Mouse (Mus musculus): ENCODE results near the gene Adipoq. TPM values are rescaled to one million over a fixed set of nuclear protein-coding genes. Genes with fewer than 3 reads are reported as not detected.
"Not testable (repeated sequence)": the region's sequence is repeated elsewhere in the genome, so short reads cannot be mapped to it uniquely, and the experiment has no call there.

The Adipoq gene
- polyA plus RNA-seq, 1 experiment from 2014 or later, result not detected

GRCm38 (mm10) chr16:23170813-23171212 lies 24.5 kb downstream of the Adipoq start:
- no peak overlapping the region for H3K9ac ChIP-seq
- H3K36me3 ChIP-seq, result no peaks in the 10 kb centered on the region
- no peaks in the 10 kb centered on the region for H3K4me1 ChIP-seq
- ATAC-seq (replicated peaks; ENCODE audit: low FRiP score), result no peak
- H3K4me3 ChIP-seq (replicated peaks), result no peak overlapping the region
- H3K27ac ChIP-seq, result no peak overlapping the region
- WGBS, result 96% methylated on average over 3 of the region's 3 CpGs
- H3K4me2 ChIP-seq, result no peak overlapping the region
- no peaks in the 10 kb centered on the region for H3K9me3 ChIP-seq (replicated peaks)
- H3K27me3 ChIP-seq, result no peaks in the 10 kb centered on the region

- 92% methylated on average over 5 of the region's 5 CpGs for WGBS
- no peak overlapping the region for H3K4me3 ChIP-seq (replicated peaks)
- no peaks in the 10 kb centered on the region for H3K9me3 ChIP-seq (replicated peaks)
- H3K4me1 ChIP-seq, result no peaks in the 10 kb centered on the region
- H3K9ac ChIP-seq, result no peak overlapping the region
- H3K4me2 ChIP-seq, result no peak overlapping the region
- no peak for ATAC-seq (replicated peaks; ENCODE audit: low FRiP score)
- H3K36me3 ChIP-seq, result no peaks in the 10 kb centered on the region
- H3K27ac ChIP-seq, result no peak overlapping the region
- no peaks in the 10 kb centered on the region for H3K27me3 ChIP-seq
Observed at GRCm38 (mm10) chr16:23173904-23174303, 27.6 kb downstream of the Adipoq start.

GRCm38 (mm10) chr16:23174855-23175254 lies 28.5 kb downstream of the Adipoq start:
- ATAC-seq (replicated peaks; ENCODE audit: low FRiP score), result no peak
- H3K9me3 ChIP-seq (replicated peaks), result no peaks in the 10 kb centered on the region

GRCm38 (mm10) chr16:23175956-23176355 lies 29.6 kb downstream of the Adipoq start:
- Histone ChIP-seq H3K27me3 (no peaks in the 10 kb centered on the region), H3K36me3 (no peaks in the 10 kb centered on the region), H3K4me3 (replicated peaks) (no peak overlapping the region), H3K4me2 (no peak overlapping the region), H3K9me3 (replicated peaks) (no peaks in the 10 kb centered on the region), H3K9ac (no peak overlapping the region), H3K4me1 (no peaks in the 10 kb centered on the region), H3K27ac (no peak overlapping the region)
- no peak for ATAC-seq (replicated peaks; ENCODE audit: low FRiP score)
- 46% methylated on average over 3 of the region's 3 CpGs for WGBS

More at GRCm38 (mm10) chr16:23174855-23175254, 28.5 kb downstream of the Adipoq start:
- no peak overlapping the region for H3K9ac ChIP-seq
- no peak overlapping the region for H3K27ac ChIP-seq
- no peak overlapping the region for H3K4me2 ChIP-seq
- no peaks in the 10 kb centered on the region for H3K27me3 ChIP-seq
- no peak overlapping the region for H3K4me3 ChIP-seq (replicated peaks)
- WGBS, result 81% methylated on average over 5 of the region's 5 CpGs
- no peaks in the 10 kb centered on the region for H3K36me3 ChIP-seq
- H3K4me1 ChIP-seq, result no peaks in the 10 kb centered on the region

GRCm38 (mm10) chr16:23177856-23178255 lies 31.5 kb downstream of the Adipoq start:
- no peak overlapping the region for H3K9ac ChIP-seq
- no peaks in the 10 kb centered on the region for H3K4me1 ChIP-seq
- no peaks in the 10 kb centered on the region for H3K27me3 ChIP-seq
- H3K27ac ChIP-seq, result no peak overlapping the region
- ATAC-seq (replicated peaks; ENCODE audit: low FRiP score), result no peak
- no peak overlapping the region for H3K4me3 ChIP-seq (replicated peaks)
- 89% methylated on average over 2 of the region's 2 CpGs for WGBS
- H3K9me3 ChIP-seq (replicated peaks), result no peaks in the 10 kb centered on the region
- H3K36me3 ChIP-seq, result no peaks in the 10 kb centered on the region
- H3K4me2 ChIP-seq, result no peak overlapping the region

- H3K9ac ChIP-seq, result no peak overlapping the region
- no peaks in the 10 kb centered on the region for H3K36me3 ChIP-seq
- H3K9me3 ChIP-seq (replicated peaks), result no peaks in the 10 kb centered on the region
- no peaks in the 10 kb centered on the region for H3K27me3 ChIP-seq
- H3K4me3 ChIP-seq (replicated peaks), result no peak overlapping the region
- 83% methylated on average over 5 of the region's 5 CpGs for WGBS
- no peak overlapping the region for H3K4me2 ChIP-seq
- no peaks in the 10 kb centered on the region for H3K4me1 ChIP-seq
- H3K27ac ChIP-seq, result no peak overlapping the region
- no peak for ATAC-seq (replicated peaks; ENCODE audit: low FRiP score)
Observed at GRCm38 (mm10) chr16:23178796-23179195, 32.5 kb downstream of the Adipoq start.

GRCm38 (mm10) chr16:23179436-23179835 lies 33.1 kb downstream of the Adipoq start:
- H3K4me1 ChIP-seq; H3K9ac ChIP-seq; H3K27ac ChIP-seq; H3K9me3 ChIP-seq (replicated peaks); H3K4me2 ChIP-seq; H3K27me3 ChIP-seq; H3K36me3 ChIP-seq; ATAC-seq (replicated peaks; ENCODE audit: low FRiP score); H3K4me3 ChIP-seq (replicated peaks): not testable (repeated sequence)
- 93% methylated on average over 18 of the region's 18 CpGs for WGBS

GRCm38 (mm10) chr16:23181054-23181453 lies 34.7 kb downstream of the Adipoq start:
- no peak overlapping the region for H3K9ac ChIP-seq
- H3K4me3 ChIP-seq (replicated peaks), result no peak overlapping the region
- no peaks in the 10 kb centered on the region for H3K9me3 ChIP-seq (replicated peaks)
- no peaks in the 10 kb centered on the region for H3K4me1 ChIP-seq
- no peak overlapping the region for H3K4me2 ChIP-seq
- H3K27ac ChIP-seq, result no peak overlapping the region
- H3K27me3 ChIP-seq, result no peaks in the 10 kb centered on the region
- 79% methylated on average over 4 of the region's 4 CpGs for WGBS
- H3K36me3 ChIP-seq, result no peaks in the 10 kb centered on the region
- no peak for ATAC-seq (replicated peaks; ENCODE audit: low FRiP score)

GRCm38 (mm10) chr16:23181487-23181886 lies 35.2 kb downstream of the Adipoq start:
- no peaks in the 10 kb centered on the region for H3K4me1 ChIP-seq
- no peak overlapping the region for H3K4me2 ChIP-seq
- ATAC-seq (replicated peaks; ENCODE audit: low FRiP score), result no peak
- no peak overlapping the region for H3K4me3 ChIP-seq (replicated peaks)
- no peaks in the 10 kb centered on the region for H3K9me3 ChIP-seq (replicated peaks)
- WGBS, result 84% methylated on average over 3 of the region's 3 CpGs
- H3K27me3 ChIP-seq, result no peaks in the 10 kb centered on the region
- no peak overlapping the region for H3K9ac ChIP-seq
- H3K36me3 ChIP-seq, result no peaks in the 10 kb centered on the region
- no peak overlapping the region for H3K27ac ChIP-seq

GRCm38 (mm10) chr16:23181942-23182597 lies 35.7 kb downstream of the Adipoq start:
- H3K27ac ChIP-seq, result no peak overlapping the region
- H3K9me3 ChIP-seq (replicated peaks), result no peaks in the 10 kb centered on the region
- no peaks in the 10 kb centered on the region for H3K36me3 ChIP-seq
- H3K4me2 ChIP-seq, result no peak overlapping the region
- no peaks in the 10 kb centered on the region for H3K4me1 ChIP-seq
- no peak for ATAC-seq (replicated peaks; ENCODE audit: low FRiP score)
- no peaks in the 10 kb centered on the region for H3K27me3 ChIP-seq
- H3K4me3 ChIP-seq (replicated peaks), result no peak overlapping the region
- no peak overlapping the region for H3K9ac ChIP-seq
- 76% methylated on average over 1 of the region's 1 CpGs for WGBS

GRCm38 (mm10) chr16:23185824-23186223 lies 39.5 kb downstream of the Adipoq start:
- Histone ChIP-seq H3K9ac (no peak overlapping the region), H3K27ac (no peak overlapping the region), H3K27me3 (no peaks in the 10 kb centered on the region), H3K4me3 (replicated peaks) (no peak overlapping the region), H3K9me3 (replicated peaks) (no peaks in the 10 kb centered on the region), H3K4me2 (no peak overlapping the region), H3K4me1 (no peaks in the 10 kb centered on the region), H3K36me3 (no peaks in the 10 kb centered on the region)
- ATAC-seq (replicated peaks; ENCODE audit: low FRiP score), result no peak
- 90% methylated on average over 2 of the region's 2 CpGs for WGBS

GRCm38 (mm10) chr16:23186418-23186817 lies 40.1 kb downstream of the Adipoq start:
- H3K9ac ChIP-seq, result no peak overlapping the region
- no peaks in the 10 kb centered on the region for H3K36me3 ChIP-seq
- no peaks in the 10 kb centered on the region for H3K4me1 ChIP-seq
- H3K4me2 ChIP-seq, result no peak overlapping the region
- no peak for ATAC-seq (replicated peaks; ENCODE audit: low FRiP score)
- no peaks in the 10 kb centered on the region for H3K9me3 ChIP-seq (replicated peaks)
- WGBS, result 62% methylated on average over 4 of the region's 4 CpGs
- H3K27me3 ChIP-seq, result no peaks in the 10 kb centered on the region
- H3K27ac ChIP-seq, result no peak overlapping the region
- H3K4me3 ChIP-seq (replicated peaks), result no peak overlapping the region

- no peaks in the 10 kb centered on the region for H3K4me1 ChIP-seq
- no peak overlapping the region for H3K9ac ChIP-seq
- WGBS, result 78% methylated on average over 7 of the region's 7 CpGs
- no peaks in the 10 kb centered on the region for H3K36me3 ChIP-seq
- no peak overlapping the region for H3K27ac ChIP-seq
- H3K9me3 ChIP-seq (replicated peaks), result no peaks in the 10 kb centered on the region
- no peak for ATAC-seq (replicated peaks; ENCODE audit: low FRiP score)
- no peaks in the 10 kb centered on the region for H3K27me3 ChIP-seq
- H3K4me3 ChIP-seq (replicated peaks), result no peak overlapping the region
- H3K4me2 ChIP-seq, result no peak overlapping the region
Observed at GRCm38 (mm10) chr16:23187983-23188382, 41.6 kb downstream of the Adipoq start.

Data from kidney, embryonic 15.5 days (tissue).